Mouse (Mus musculus) G1E (cell line): ENCODE measurements around the gene Mxi1. TPM values are rescaled to one million over a fixed set of nuclear protein-coding genes. Genes with fewer than 3 reads are reported as not detected.
A peak's percentile ranks its signal among the peaks of the same experiment; 100 is the strongest.

Source experiments
- ATAC-seq: 2 replicates; pipeline ENCODE4 v1.8.0; 2016; ENCODE audit warnings: mild to moderate bottlenecking; ENCODE audit not compliant: insufficient number of reproducible peaks, poor library complexity, low FRiP score, severe bottlenecking; ENCODE audit errors: extremely low read depth
- DNase-seq: peaks from one replicate; pipeline ENCODE4 v3.0.0; 2012; ENCODE audit warnings: low spot score
- H3K27me3 ChIP-seq: 2 replicates; pipeline ENCODE4 v1.6.1; 2012; ENCODE audit warnings: mild to moderate bottlenecking, low read length, inconsistent platforms; ENCODE audit not compliant: insufficient read depth
- H3K36me3 ChIP-seq: replicated peaks from 2 replicates; pipeline ENCODE3; 2012; ENCODE audit warnings: mild to moderate bottlenecking, inconsistent platforms
- H3K4me1 ChIP-seq: 2 replicates; pipeline ENCODE4 v1.6.1; 2012; ENCODE audit warnings: low read depth, low read length, inconsistent platforms, mixed read lengths; ENCODE audit not compliant: insufficient read depth
- H3K4me3 ChIP-seq: 2 replicates; pipeline ENCODE4 v1.5.1; 2012; ENCODE audit warnings: low read depth, mild to moderate bottlenecking, inconsistent platforms, low read length, moderate library complexity, mixed read lengths
- H3K9me3 ChIP-seq: replicated peaks from 2 replicates; pipeline ENCODE4 v1.6.1; 2012; ENCODE audit warnings: inconsistent platforms
- CTCF ChIP-seq: IDR thresholded peaks from 2 replicates; pipeline ENCODE4 v1.5.1; 2012; ENCODE audit warnings: low read depth, low read length, inconsistent platforms, mixed read lengths
- GATA1 ChIP-seq: IDR thresholded peaks from 2 replicates; pipeline ENCODE4 v1.6.1; 2012; ENCODE audit warnings: borderline replicate concordance, low read length, inconsistent platforms, mixed read lengths
- GATA2 ChIP-seq: IDR thresholded peaks from 2 replicates; pipeline ENCODE4 v1.6.1; 2012; ENCODE audit warnings: low read depth, low read length, inconsistent platforms, borderline replicate concordance
- POLR2AphosphoS5 ChIP-seq: IDR thresholded peaks from 2 replicates; pipeline ENCODE4 v1.6.1; 2012; ENCODE audit warnings: low read depth, low read length, inconsistent platforms; ENCODE audit not compliant: insufficient replicate concordance
- TAL1 ChIP-seq: conservative IDR thresholded peaks from 2 replicates; pipeline ENCODE4 v1.6.1; 2012; ENCODE audit warnings: low read depth, low read length, inconsistent platforms, mixed read lengths
- polyA plus RNA-seq: library from polyadenylated mRNA; stranded (reverse); fragments of >175 nt; gene quantifications from 2 replicates; pipeline ENCODE4 v1.2.3, GENCODE M21; 2012
- total RNA-seq, 2 experiments: library from RNA; stranded (forward) in 1 of 2; stranded (reverse) in 1 of 2; fragments of 200-1000 nt in 1 of 2; fragments of >200 nt in 1 of 2; fragmentation: Nextera tagmentation in 1 of 2; gene quantifications; 2 replicates each; pipeline ENCODE4 v1.2.3; 2014 to 2017

Mxi1 gene
- total and polyA plus RNA-seq, 3 experiments = 20.5 to 74.6 (median 47.1) TPM

GRCm38 (mm10) chr19:53314530-53315208, 4.4 kb downstream of the Mxi1 start:
- TF ChIP-seq POLR2AphosphoS5 (no peak), GATA1 (no peak), GATA2 (no peak), TAL1 (no peak), CTCF (no peak)
- Histone ChIP-seq H3K4me3 (peak overlapping the region; percentile 95; the same call in 1 of the 2 replicates), H3K36me3 (peaks cover 29% of the 10 kb centered on the region), H3K4me1 (peaks cover 63% of the 10 kb centered on the region), H3K9me3 (no peaks in the 10 kb centered on the region), H3K27me3 (no peaks in the 10 kb centered on the region)
- ATAC-seq = no peak
- DNase-seq = no peak

- Histone ChIP-seq H3K9me3 (no peaks in the 10 kb centered on the region), H3K36me3 (peaks cover 29% of the 10 kb centered on the region), H3K4me3 (no peak overlapping the region), H3K4me1 (peaks cover 65% of the 10 kb centered on the region), H3K27me3 (no peaks in the 10 kb centered on the region)
- TF ChIP-seq GATA2 (no peak), GATA1 (no peak), CTCF (no peak), POLR2AphosphoS5 (no peak), TAL1 (no peak)
- ATAC-seq = no peak
- no peak for DNase-seq
Observed at GRCm38 (mm10) chr19:53315209-53315654, 4.9 kb downstream of the Mxi1 start.

- peaks cover 73% of the 10 kb centered on the region for H3K4me1 ChIP-seq
- no peak for ATAC-seq
Observed at GRCm38 (mm10) chr19:53316105-53316504, 5.8 kb downstream of the Mxi1 start.

GRCm38 (mm10) chr19:53316963-53317362, 6.6 kb downstream of the Mxi1 start:
- DNase-seq = no peak
- Histone ChIP-seq H3K36me3 (peaks cover 38% of the 10 kb centered on the region), H3K4me1 (peaks cover 76% of the 10 kb centered on the region), H3K4me3 (no peak overlapping the region), H3K27me3 (no peaks in the 10 kb centered on the region), H3K9me3 (no peaks in the 10 kb centered on the region)
- no peak for ATAC-seq
- TF ChIP-seq CTCF = no peak
- TF ChIP-seq GATA2 = no peak
- TF ChIP-seq TAL1 = no peak
- TF ChIP-seq POLR2AphosphoS5 = no peak
- no peak for TF ChIP-seq GATA1

More at GRCm38 (mm10) chr19:53316105-53316504, 5.8 kb downstream of the Mxi1 start:
- H3K9me3 ChIP-seq = no peaks in the 10 kb centered on the region
- H3K27me3 ChIP-seq = no peaks in the 10 kb centered on the region
- no peak overlapping the region for H3K4me3 ChIP-seq
- no peak for DNase-seq
- TF ChIP-seq POLR2AphosphoS5 (no peak), CTCF (no peak), GATA2 (no peak)
- peaks cover 33% of the 10 kb centered on the region for H3K36me3 ChIP-seq

GRCm38 (mm10) chr19:53318143-53319132, 8.1 kb downstream of the Mxi1 start:
- no peaks in the 10 kb centered on the region for H3K9me3 ChIP-seq
- no peak for ATAC-seq
- TF ChIP-seq GATA1 = no peak
- no peak for TF ChIP-seq CTCF
- TF ChIP-seq TAL1 = no peak
- no peak for TF ChIP-seq POLR2AphosphoS5
- no peak for TF ChIP-seq GATA2
- peaks cover 81% of the 10 kb centered on the region for H3K4me1 ChIP-seq
- H3K36me3 ChIP-seq = peaks cover 44% of the 10 kb centered on the region
- DNase-seq = no peak
- no peaks in the 10 kb centered on the region for H3K27me3 ChIP-seq
- H3K4me3 ChIP-seq = peak overlapping the region; percentile 64; the same call in 1 of the 2 replicates

GRCm38 (mm10) chr19:53320264-53321110, 10.2 kb downstream of the Mxi1 start:
- DNase-seq (no peak), ATAC-seq (no peak)
- no peaks in the 10 kb centered on the region for H3K27me3 ChIP-seq
- H3K9me3 ChIP-seq = no peaks in the 10 kb centered on the region
- no peak overlapping the region for H3K4me3 ChIP-seq
- H3K36me3 ChIP-seq = peaks cover 40% of the 10 kb centered on the region
- TF ChIP-seq GATA2 (no peak), CTCF (no peak), GATA1 (no peak)
- H3K4me1 ChIP-seq = peaks cover 77% of the 10 kb centered on the region
